Mouse (Mus musculus) pancreas, adult 10 weeks (tissue): ENCODE results near the gene Gm17349. TPM values are rescaled to one million over a fixed set of nuclear protein-coding genes. Genes with fewer than 3 reads are reported as not detected.

Source experiments
- polyA plus RNA-seq: library from polyadenylated mRNA; stranded (reverse); fragments of 350-450 nt; fragmentation: Illumina TruSeq; extraction: RNeasy Lipid Tissue Mini Kit (QIAGEN cat#74804); gene quantifications from one replicate; pipeline ENCODE4 v1.2.3, GENCODE M21; 2015; ENCODE audit warnings: low read depth, low replicate concordance; ENCODE audit not compliant: insufficient read depth

Gm17349 gene
- polyA plus RNA-seq, result not detected

GRCm38 (mm10) chr15:99705440-99706048 lies at the start of gene Gm17349:
Gm17349 (minus strand) TSS chr15:99705490.

GRCm38 (mm10) chr15:99725341-99726155 lies 20.3 kb upstream of the Gm17349 start, which contains the start of gene Cox14:
Cox14 (plus strand) TSS chr15:99725618.

GRCm38 (mm10) chr15:99717386-99718334 lies 12.4 kb upstream of the Gm17349 start, which contains the start of gene Gpd1:
Gpd1 (plus strand) TSS chr15:99717515.

GRCm38 (mm10) chr15:99701999-99702900 lies 3.0 kb downstream of the Gm17349 start, which contains the start of gene Smarcd1:
Smarcd1 (plus strand) TSS chr15:99702129.

GRCm38 (mm10) chr15:99670154-99670821 lies 35.0 kb downstream of the Gm17349 start, which contains the start of gene Asic1:
Asic1 (plus strand) TSS chr15:99670368.

Other genes with a start within 250 kb of the Gm17349 start
- 1.2 TPM for gene Nckap5l, start 247.7 kb downstream of the Gm17349 start, polyA plus RNA-seq
- 2.5 TPM for gene Bcdin3d, start 230.8 kb downstream of the Gm17349 start, polyA plus RNA-seq
- 2.0 TPM for gene Faim2, start 177.3 kb downstream of the Gm17349 start, polyA plus RNA-seq
- not detected for gene Aqp2, start 126.4 kb downstream of the Gm17349 start, polyA plus RNA-seq
- 2.9 TPM for gene Aqp5, start 114.7 kb downstream of the Gm17349 start, polyA plus RNA-seq
- gene Aqp6, start 104.1 kb downstream of the Gm17349 start, polyA plus RNA-seq, result not detected
- gene Racgap1, start 53.8 kb downstream of the Gm17349 start, polyA plus RNA-seq, result 0.52 TPM
- gene Asic1, start 35.1 kb downstream of the Gm17349 start, polyA plus RNA-seq, result 2.1 TPM
- gene Smarcd1, start 3.4 kb downstream of the Gm17349 start, polyA plus RNA-seq, result 5.5 TPM
- gene Gpd1, start 12.0 kb upstream of the Gm17349 start, polyA plus RNA-seq, result 8.3 TPM
- 22.0 TPM for gene Cox14, start 20.1 kb upstream of the Gm17349 start, polyA plus RNA-seq
- gene Cers5, start 67.4 kb upstream of the Gm17349 start, polyA plus RNA-seq, result 9.9 TPM
- 12.3 TPM for gene Lima1, start 170.0 kb upstream of the Gm17349 start, polyA plus RNA-seq